ENCODE assay signal across 12 mouse cellular contexts in the genomic region with DNA sequence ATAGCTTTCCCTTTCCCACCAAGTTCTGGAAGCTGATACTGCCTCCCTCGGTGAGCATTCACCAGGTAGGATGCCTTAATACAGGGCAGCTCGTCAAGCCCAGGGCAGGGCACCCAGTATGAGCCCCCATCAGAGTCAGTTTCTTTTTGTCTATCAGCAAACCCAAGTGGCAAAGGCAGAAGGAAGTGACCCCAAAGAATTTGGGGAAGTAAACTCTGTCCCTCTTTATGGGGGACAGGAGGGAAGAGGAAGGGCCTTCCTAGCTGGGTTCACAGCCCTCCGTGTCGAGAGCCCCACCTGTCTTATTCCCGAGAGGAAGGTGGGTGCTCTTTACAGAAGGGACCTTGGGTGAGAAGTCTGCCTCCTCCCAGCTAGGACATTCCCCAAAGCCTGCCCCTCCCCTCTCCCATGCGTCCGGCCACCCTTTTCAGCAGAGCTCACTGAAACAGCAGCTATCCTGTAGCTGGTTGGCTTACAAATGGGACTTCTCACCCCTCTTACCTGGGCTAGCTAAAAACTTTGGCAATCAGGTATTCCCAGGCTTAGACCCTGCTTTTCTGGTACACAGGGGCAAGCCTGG. TPM values are rescaled to one million over a fixed set of nuclear protein-coding genes. Genes with fewer than 3 reads are reported as not detected.
DNase-seq lines count a peak whose midpoint lies in the region; ATAC-seq and TF ChIP-seq lines count a peak whose summit lies in the region.
"Had no signal": no experiment of that assay in that cellular context is flagged by ENCODE, and none has a peak within 500 bp of the region (broad histone marks: within the 10 kb centered on the region; RNA-seq: fewer than 3 reads in every experiment).

No protein-coding gene starts in this region.

- no peak overlapping the region for H3K9ac ChIP-seq in hindbrain, embryonic 11.5 days (ENCODE audit: low read depth, low read length)
- no peak overlapping the region for H3K9ac ChIP-seq in hindbrain, embryonic 14.5 days
- no peak overlapping the region for H3K9ac ChIP-seq in hindbrain, embryonic 13.5 days
- H3K9ac ChIP-seq in stomach, postnatal 0 days (ENCODE audit: low read length): peak overlapping the region; percentile 27; the same call in 1 of the 2 replicates
- H3K9ac ChIP-seq: lung, embryonic 14.5 days had no signal

- WGBS in hindbrain, embryonic 11.5 days: 63% methylated on average over 7 of the region's 7 CpGs
- 68% methylated on average over 7 of the region's 7 CpGs for WGBS in hindbrain, embryonic 14.5 days
- WGBS in spleen, adult 2 months: 23% methylated on average over 7 of the region's 7 CpGs
- WGBS in hindbrain, embryonic 13.5 days: 63% methylated on average over 7 of the region's 7 CpGs
- 56% methylated on average over 7 of the region's 7 CpGs for WGBS in stomach, postnatal 0 days

- TF ChIP-seq CTCF in spleen, adult 2 months (IDR thresholded peaks at IDR 0.05; ENCODE audit: extremely low read depth, insufficient read depth, insufficient read length, insufficient replicate concordance): no peak
- TF ChIP-seq CTCF in stomach, postnatal 0 days (IDR thresholded peaks at IDR 0.05; ENCODE audit: low read depth): no peak

- H3K27ac ChIP-seq in hindbrain, embryonic 11.5 days (ENCODE audit: low read depth, low read length): peak overlapping the region; percentile 56; the same call in 1 of the 2 replicates
- H3K27ac ChIP-seq in hindbrain, embryonic 14.5 days: no peak overlapping the region
- H3K27ac ChIP-seq in spleen, adult 2 months (ENCODE audit: insufficient read depth, low read length): peak overlapping the region; percentile 76
- peak overlapping the region; percentile 86; the same call in 1 of the 2 replicates for H3K27ac ChIP-seq in hindbrain, embryonic 13.5 days
- peak overlapping the region; percentile 98 for H3K27ac ChIP-seq in stomach, postnatal 0 days (replicated peaks)

- TF ChIP-seq EP300 in stomach, postnatal 0 days (optimal IDR thresholded peaks at IDR 0.05): no peak

- no peak for TF ChIP-seq POLR2A in spleen, adult 2 months (IDR thresholded peaks at IDR 0.05; ENCODE audit: low read depth, low read length)

- no peak overlapping the region for H3K4me3 ChIP-seq in hindbrain, embryonic 11.5 days (ENCODE audit: low read depth, low read length)
- no peak overlapping the region for H3K4me3 ChIP-seq in hindbrain, embryonic 14.5 days (replicated peaks; ENCODE audit: low read length)
- H3K4me3 ChIP-seq in spleen, adult 2 months (ENCODE audit: extremely low read depth, insufficient read depth, insufficient read length): no peak overlapping the region
- no peak overlapping the region for H3K4me3 ChIP-seq in hindbrain, embryonic 13.5 days
- H3K4me3 ChIP-seq in stomach, postnatal 0 days (ENCODE audit: low read depth, low read length): no peak overlapping the region

- H3K9me3 ChIP-seq in hindbrain, embryonic 11.5 days (ENCODE audit: control insufficient read depth, low read length): no peaks in the 10 kb centered on the region
- H3K9me3 ChIP-seq in hindbrain, embryonic 14.5 days (ENCODE audit: control insufficient read depth, low read length): no peaks in the 10 kb centered on the region
- no peaks in the 10 kb centered on the region for H3K9me3 ChIP-seq in hindbrain, embryonic 13.5 days
- no peaks in the 10 kb centered on the region for H3K9me3 ChIP-seq in stomach, postnatal 0 days (ENCODE audit: control insufficient read depth, low read length)

- H3K4me1 ChIP-seq in hindbrain, embryonic 11.5 days (replicated peaks; ENCODE audit: control insufficient read depth, insufficient read depth, low read length): peaks cover 14% of the 10 kb centered on the region
- peaks cover 28% of the 10 kb centered on the region for H3K4me1 ChIP-seq in hindbrain, embryonic 14.5 days (replicated peaks; ENCODE audit: control insufficient read depth, insufficient read depth, low read length)
- H3K4me1 ChIP-seq in spleen, adult 2 months (ENCODE audit: control insufficient read depth, insufficient read depth, insufficient read length): peaks cover 56% of the 10 kb centered on the region
- peaks cover 79% of the 10 kb centered on the region for H3K4me1 ChIP-seq in hindbrain, embryonic 13.5 days (replicated peaks)
- H3K4me1 ChIP-seq in stomach, postnatal 0 days (replicated peaks; ENCODE audit: control insufficient read depth, insufficient read depth): peaks cover 50% of the 10 kb centered on the region

- no peak overlapping the region for H3K4me2 ChIP-seq in hindbrain, embryonic 11.5 days (replicated peaks; ENCODE audit: low read depth, low read length)
- H3K4me2 ChIP-seq in hindbrain, embryonic 14.5 days (replicated peaks): no peak overlapping the region
- H3K4me2 ChIP-seq in hindbrain, embryonic 13.5 days: no peak overlapping the region
- H3K4me2 ChIP-seq in stomach, postnatal 0 days (replicated peaks; ENCODE audit: low read depth): no peak overlapping the region

- H3K36me3 ChIP-seq in hindbrain, embryonic 11.5 days (ENCODE audit: control insufficient read depth, insufficient read depth, low read length): no peaks in the 10 kb centered on the region
- H3K36me3 ChIP-seq in hindbrain, embryonic 14.5 days (replicated peaks; ENCODE audit: control insufficient read depth, insufficient read depth): no peaks in the 10 kb centered on the region
- no peaks in the 10 kb centered on the region for H3K36me3 ChIP-seq in spleen, adult 2 months (ENCODE audit: control insufficient read depth, insufficient read depth, low read length)
- no peaks in the 10 kb centered on the region for H3K36me3 ChIP-seq in hindbrain, embryonic 13.5 days
- no peaks in the 10 kb centered on the region for H3K36me3 ChIP-seq in stomach, postnatal 0 days (ENCODE audit: control insufficient read depth, insufficient read depth, low read length)

- DNase-seq in hindbrain, embryonic 11.5 days (ENCODE audit: low spot score): no peak
- no peak for DNase-seq in hindbrain, embryonic 14.5 days (ENCODE audit: low spot score)
- DNase-seq in spleen, adult 2 months (ENCODE audit: low read depth in 1 of 2, low spot score in 2 of 2): no peak
- DNase-seq in spleen, adult 12 weeks (ENCODE audit: low spot score): no peak
- peak; percentile 46 for DNase-seq in stomach, postnatal 0 days (ENCODE audit: low spot score)
- DNase-seq in adrenal gland, postnatal 10 days: no peak
- no peak for DNase-seq in testis, postnatal 14 days (ENCODE audit: low spot score)
- DNase-seq: lung, embryonic 14.5 days had no signal

- ATAC-seq in hindbrain, embryonic 11.5 days (ENCODE audit: low FRiP score): no peak
- no peak for ATAC-seq in hindbrain, embryonic 14.5 days (ENCODE audit: low FRiP score)
- no peak for ATAC-seq in hindbrain, embryonic 13.5 days (ENCODE audit: low FRiP score)
- no peak for ATAC-seq in stomach, postnatal 0 days (ENCODE audit: low FRiP score, low TSS enrichment)

- no peaks in the 10 kb centered on the region for H3K27me3 ChIP-seq in hindbrain, embryonic 11.5 days (ENCODE audit: control insufficient read depth, insufficient read depth, low read length)
- H3K27me3 ChIP-seq in hindbrain, embryonic 14.5 days (ENCODE audit: control insufficient read depth, insufficient read depth, low read length): no peaks in the 10 kb centered on the region
- no peaks in the 10 kb centered on the region for H3K27me3 ChIP-seq in spleen, adult 2 months (ENCODE audit: control insufficient read depth, insufficient read depth, low read length)
- H3K27me3 ChIP-seq in hindbrain, embryonic 13.5 days: 0 out of 2 replicates have a peak, but pooled peaks cover 4% of the 10 kb centered on the region
- H3K27me3 ChIP-seq in stomach, postnatal 0 days (ENCODE audit: control insufficient read depth, insufficient read depth, low read length): no peaks in the 10 kb centered on the region

RNA-seq across cellular contexts. Expression of a gene that starts 15.9 kb away (rescaled TPM):
- not detected in 2 replicates for polyA plus RNA-seq in hindbrain, embryonic 11.5 days (2014; fragmentation: Nextera tagmentation; extraction: Ambion mirVana)
- 0.20 and 0.23 TPM in 2 replicates for polyA plus RNA-seq in hindbrain, embryonic 14.5 days (2014; fragmentation: Nextera tagmentation; extraction: Ambion mirVana)
- polyA plus RNA-seq in spleen, adult 2 months (2012; rRNA removed): 0.20 TPM in 1 of 2 replicates, not detected in the other
- polyA plus RNA-seq in hindbrain, embryonic 13.5 days (2015; fragmentation: Nextera tagmentation; extraction: Ambion mirVana): 0.30 and 0.35 TPM in 2 replicates
- polyA plus RNA-seq in stomach, postnatal 0 days (2015; fragmentation: Nextera tagmentation; extraction: Ambion mirVana): 38.5 and 45.1 TPM in 2 replicates
- total RNA-seq in adrenal gland, postnatal 10 days (2021): under 1 TPM in 1 of 2 experiments, not detected in 1; 0.15 TPM
- polyA plus RNA-seq: large intestine, adult 2 months; lung, embryonic 14.5 days; urinary bladder, adult 2 months had no signal

RNA-seq across cellular contexts. Expression of a gene that starts 16.2 kb away (rescaled TPM):
- polyA plus RNA-seq in hindbrain, embryonic 11.5 days (2014; fragmentation: Nextera tagmentation; extraction: Ambion mirVana): 107 and 108 TPM in 2 replicates
- polyA plus RNA-seq in hindbrain, embryonic 14.5 days (2014; fragmentation: Nextera tagmentation; extraction: Ambion mirVana): 26.3 and 29.0 TPM in 2 replicates
- 115 and 123 TPM in 2 replicates for polyA plus RNA-seq in spleen, adult 2 months (2012; rRNA removed)
- 57.4 and 63.4 TPM in 2 replicates for polyA plus RNA-seq in hindbrain, embryonic 13.5 days (2015; fragmentation: Nextera tagmentation; extraction: Ambion mirVana)
- 85.9 and 96.8 TPM in 2 replicates for polyA plus RNA-seq in stomach, postnatal 0 days (2015; fragmentation: Nextera tagmentation; extraction: Ambion mirVana)
- 10 to 100 TPM; 32.4 to 58.1 TPM for total RNA-seq in adrenal gland, postnatal 10 days (2021)

RNA-seq across cellular contexts. Expression of a gene that starts 58.1 kb away (rescaled TPM):
- polyA plus RNA-seq in hindbrain, embryonic 11.5 days (2014; fragmentation: Nextera tagmentation; extraction: Ambion mirVana): 7.0 and 10.1 TPM in 2 replicates
- polyA plus RNA-seq in hindbrain, embryonic 14.5 days (2014; fragmentation: Nextera tagmentation; extraction: Ambion mirVana): 5.3 and 6.2 TPM in 2 replicates
- polyA plus RNA-seq in spleen, adult 2 months (2012; rRNA removed): 10.6 and 12.4 TPM in 2 replicates
- polyA plus RNA-seq in hindbrain, embryonic 13.5 days (2015; fragmentation: Nextera tagmentation; extraction: Ambion mirVana): 7.3 and 7.6 TPM in 2 replicates
- 7.9 and 9.0 TPM in 2 replicates for polyA plus RNA-seq in stomach, postnatal 0 days (2015; fragmentation: Nextera tagmentation; extraction: Ambion mirVana)
- total RNA-seq in adrenal gland, postnatal 10 days (2021): 10 to 100 TPM; 17.4 to 22.2 TPM
- total RNA-seq: ES-E14 had no signal

Comparison
In these comparisons a context has a peak if more than half of its experiments do, and no peak if none do; other contexts are left out.
1. RNA of a gene that starts 15.9 kb away (polyA plus RNA-seq): 38.5 to 45.1 TPM in stomach, postnatal 0 days; 0.30 to 0.35 TPM in hindbrain, embryonic 13.5 days, 0.20 to 0.23 TPM in hindbrain, embryonic 14.5 days, 0.20 TPM in spleen, adult 2 months and not detected in hindbrain, embryonic 11.5 days; every median in the first group is over 10 times any median in the second.